Comparison of ENCODE assay signal across 10 mouse cellular contexts in genomic region chr7:16885905-16886304, GRCm38 (mm10). TPM values are rescaled to one million over a fixed set of nuclear protein-coding genes. Genes with fewer than 3 reads are reported as not detected.
DNase-seq lines count a peak whose midpoint lies in the region; ATAC-seq and TF ChIP-seq lines count a peak whose summit lies in the region.
"Had no signal": no experiment of that assay in that cellular context is flagged by ENCODE, and none has a peak within 500 bp of the region (broad histone marks: within the 10 kb centered on the region; RNA-seq: fewer than 3 reads in every experiment).

No protein-coding gene starts in this region.

- H3K27ac ChIP-seq in hindbrain, embryonic 10.5 days, result peak overlapping the region; percentile 53
- no peak overlapping the region for H3K27ac ChIP-seq in hindbrain, embryonic 16.5 days (ENCODE audit: low read depth, low read length)
- no peak overlapping the region for H3K27ac ChIP-seq in forebrain, embryonic 15.5 days (replicated peaks)
- H3K27ac ChIP-seq in liver, embryonic 15.5 days (replicated peaks), result no peak overlapping the region

- H3K4me3 ChIP-seq in hindbrain, embryonic 10.5 days, result peak overlapping the region; percentile 42
- no peak overlapping the region for H3K4me3 ChIP-seq in hindbrain, embryonic 16.5 days (ENCODE audit: low read length)
- peak overlapping the region; percentile 9; the same call in 1 of the 2 replicates for H3K4me3 ChIP-seq in G1E (ENCODE audit: low read depth, low read length)
- H3K4me3 ChIP-seq in forebrain, embryonic 15.5 days, result peak overlapping the region; percentile 35
- peak overlapping the region; percentile 36; the same call in 1 of the 2 replicates for H3K4me3 ChIP-seq in liver, embryonic 15.5 days (replicated peaks)

- no peak for DNase-seq in hindbrain, embryonic 10.5 days (ENCODE audit: low spot score)
- no peak for DNase-seq in G1E (ENCODE audit: low spot score)
- DNase-seq in urinary bladder, postnatal 25 days (ENCODE audit: low spot score), result no peak
- no peak for DNase-seq in gastrocnemius, postnatal 25 days
- DNase-seq: adrenal gland, postnatal 25 days had no signal

- no peak overlapping the region for H3K9ac ChIP-seq in hindbrain, embryonic 16.5 days (ENCODE audit: low read depth, low read length)
- no peak overlapping the region for H3K9ac ChIP-seq in forebrain, embryonic 15.5 days (replicated peaks)
- H3K9ac ChIP-seq in liver, embryonic 15.5 days, result no peak overlapping the region

- no peak for ATAC-seq in hindbrain, embryonic 16.5 days
- no peak for ATAC-seq in G1E (ENCODE audit: extremely low read depth, insufficient number of reproducible peaks, low FRiP score, poor library complexity, severe bottlenecking)
- ATAC-seq in forebrain, embryonic 15.5 days (replicated peaks), result no peak
- ATAC-seq in liver, embryonic 15.5 days (ENCODE audit: insufficient read depth), result no peak
- ATAC-seq in activated CD4-positive, CD25-positive, alpha-beta regulatory T cell, adult 4 months, result no peak
- ATAC-seq: CD4-positive, CD25-positive, alpha-beta regulatory T cell, adult 4 months had no signal

- peaks cover 71% of the 10 kb centered on the region for H3K36me3 ChIP-seq in hindbrain, embryonic 10.5 days
- H3K36me3 ChIP-seq in hindbrain, embryonic 16.5 days (ENCODE audit: control insufficient read depth, insufficient read depth, low read length), result peaks cover 20% of the 10 kb centered on the region
- no peaks in the 10 kb centered on the region for H3K36me3 ChIP-seq in G1E (replicated peaks)
- H3K36me3 ChIP-seq in forebrain, embryonic 15.5 days, result peaks cover 9% of the 10 kb centered on the region
- H3K36me3 ChIP-seq in liver, embryonic 15.5 days (replicated peaks), result 0 out of 2 replicates have a peak, but pooled peaks cover 6% of the 10 kb centered on the region

- H3K9me3 ChIP-seq in hindbrain, embryonic 10.5 days, result peaks cover 29% of the 10 kb centered on the region
- peaks cover 10% of the 10 kb centered on the region for H3K9me3 ChIP-seq in hindbrain, embryonic 16.5 days (ENCODE audit: control insufficient read depth, low read length)
- H3K9me3 ChIP-seq in G1E (replicated peaks), result peaks cover 24% of the 10 kb centered on the region
- peaks cover 4% of the 10 kb centered on the region; the same call in 1 of the 2 replicates for H3K9me3 ChIP-seq in forebrain, embryonic 15.5 days
- peaks cover 14% of the 10 kb centered on the region for H3K9me3 ChIP-seq in liver, embryonic 15.5 days (replicated peaks)

- TF ChIP-seq CTCF in G1E (IDR thresholded peaks at IDR 0.05; ENCODE audit: low read depth, low read length), result no peak

- WGBS in hindbrain, embryonic 10.5 days, result 43% methylated on average over 59 of the region's 59 CpGs
- 47% methylated on average over 58 of the region's 59 CpGs for WGBS in hindbrain, embryonic 16.5 days
- 46% methylated on average over 56 of the region's 59 CpGs for WGBS in forebrain, embryonic 15.5 days
- WGBS in liver, embryonic 15.5 days (ENCODE audit: insufficient replicate concordance), result 42% methylated on average over 58 of the region's 59 CpGs

- peaks cover 92% of the 10 kb centered on the region for H3K27me3 ChIP-seq in hindbrain, embryonic 10.5 days (ENCODE audit: insufficient read depth, poor library complexity, severe bottlenecking)
- peaks cover 22% of the 10 kb centered on the region for H3K27me3 ChIP-seq in hindbrain, embryonic 16.5 days (replicated peaks; ENCODE audit: control insufficient read depth, insufficient read depth, low read length)
- peaks cover 30% of the 10 kb centered on the region for H3K27me3 ChIP-seq in G1E (ENCODE audit: insufficient read depth, low read length)
- H3K27me3 ChIP-seq in forebrain, embryonic 15.5 days, result peaks cover 27% of the 10 kb centered on the region
- H3K27me3 ChIP-seq in liver, embryonic 15.5 days, result peaks cover 99% of the 10 kb centered on the region

- no peak overlapping the region for H3K4me2 ChIP-seq in hindbrain, embryonic 16.5 days (ENCODE audit: low read length)
- H3K4me2 ChIP-seq in forebrain, embryonic 15.5 days (replicated peaks), result no peak overlapping the region
- H3K4me2 ChIP-seq in liver, embryonic 15.5 days, result no peak overlapping the region

- peaks cover 37% of the 10 kb centered on the region for H3K4me1 ChIP-seq in hindbrain, embryonic 10.5 days (replicated peaks)
- H3K4me1 ChIP-seq in hindbrain, embryonic 16.5 days (ENCODE audit: control insufficient read depth, insufficient read depth, low read depth, low read length), result peaks cover 2% of the 10 kb centered on the region; the same call in 1 of the 2 replicates
- H3K4me1 ChIP-seq in G1E (ENCODE audit: insufficient read depth, low read depth, low read length), result no peaks in the 10 kb centered on the region
- peaks cover 2% of the 10 kb centered on the region for H3K4me1 ChIP-seq in forebrain, embryonic 15.5 days
- peaks cover 9% of the 10 kb centered on the region for H3K4me1 ChIP-seq in liver, embryonic 15.5 days (replicated peaks)

RNA-seq across cellular contexts. Expression of gene Gng8, which starts 5.7 kb away (rescaled TPM):
- polyA plus RNA-seq in hindbrain, embryonic 10.5 days (2016; fragmentation: Nextera tagmentation; extraction: Ambion mirVana), result 7.1 and 9.0 TPM in 2 replicates
- 1.5 and 1.6 TPM in 2 replicates for polyA plus RNA-seq in hindbrain, embryonic 16.5 days (2015; fragmentation: Nextera tagmentation; extraction: Ambion mirVana)
- not detected in 2 replicates for total RNA-seq in G1E (2014; fragmentation: Nextera tagmentation)
- total RNA-seq in G1E (2017), result 0.23 TPM in 1 of 2 replicates, not detected in the other
- polyA plus RNA-seq in G1E (2012), result not detected in 2 replicates
- 4.4 TPM in 2 replicates for polyA plus RNA-seq in forebrain, embryonic 15.5 days (2015; fragmentation: Nextera tagmentation; extraction: Ambion mirVana)
- 0.13 TPM in 2 replicates for polyA plus RNA-seq in liver, embryonic 15.5 days (2015; fragmentation: Nextera tagmentation; extraction: Ambion mirVana)
- total RNA-seq in gastrocnemius, postnatal 25 days (2021), result not detected
- polyA plus RNA-seq in activated CD4-positive, CD25-positive, alpha-beta regulatory T cell, adult 4 months (2017; shearing (Covaris generic)), result not detected
- polyA plus RNA-seq: CD4-positive, CD25-positive, alpha-beta regulatory T cell, adult 4 months had no signal

RNA-seq across cellular contexts. Expression of gene Dact3, which starts 10.8 kb away (rescaled TPM):
- 3.2 and 4.9 TPM in 2 replicates for polyA plus RNA-seq in hindbrain, embryonic 10.5 days (2016; fragmentation: Nextera tagmentation; extraction: Ambion mirVana)
- 2.9 and 3.5 TPM in 2 replicates for polyA plus RNA-seq in hindbrain, embryonic 16.5 days (2015; fragmentation: Nextera tagmentation; extraction: Ambion mirVana)
- total RNA-seq in G1E (2014; fragmentation: Nextera tagmentation), result 0.30 TPM in 1 of 2 replicates, not detected in the other
- total RNA-seq in G1E (2017), result 0.05 and 0.12 TPM in 2 replicates
- 0.28 and 0.30 TPM in 2 replicates for polyA plus RNA-seq in G1E (2012)
- polyA plus RNA-seq in forebrain, embryonic 15.5 days (2015; fragmentation: Nextera tagmentation; extraction: Ambion mirVana), result 3.3 and 3.4 TPM in 2 replicates
- polyA plus RNA-seq in liver, embryonic 15.5 days (2015; fragmentation: Nextera tagmentation; extraction: Ambion mirVana), result 0.14 and 0.17 TPM in 2 replicates
- 1 to 10 TPM; 1.9 to 2.3 TPM for total RNA-seq in gastrocnemius, postnatal 25 days (2021)
- polyA plus RNA-seq in activated CD4-positive, CD25-positive, alpha-beta regulatory T cell, adult 4 months (2017; shearing (Covaris generic)), result not detected
- polyA plus RNA-seq: CD4-positive, CD25-positive, alpha-beta regulatory T cell, adult 4 months had no signal

RNA-seq across cellular contexts. Expression of gene Ptgir, which starts 20.4 kb away (rescaled TPM):
- 0.77 and 1.5 TPM in 2 replicates for polyA plus RNA-seq in hindbrain, embryonic 10.5 days (2016; fragmentation: Nextera tagmentation; extraction: Ambion mirVana)
- 0.14 and 0.26 TPM in 2 replicates for polyA plus RNA-seq in hindbrain, embryonic 16.5 days (2015; fragmentation: Nextera tagmentation; extraction: Ambion mirVana)
- total RNA-seq in G1E (2014; fragmentation: Nextera tagmentation), result not detected in 2 replicates
- 3.1 and 3.5 TPM in 2 replicates for total RNA-seq in G1E (2017)
- polyA plus RNA-seq in G1E (2012), result 0.05 and 0.07 TPM in 2 replicates
- 0.13 and 0.29 TPM in 2 replicates for polyA plus RNA-seq in forebrain, embryonic 15.5 days (2015; fragmentation: Nextera tagmentation; extraction: Ambion mirVana)
- 1.2 TPM in 2 replicates for polyA plus RNA-seq in liver, embryonic 15.5 days (2015; fragmentation: Nextera tagmentation; extraction: Ambion mirVana)
- total RNA-seq in gastrocnemius, postnatal 25 days (2021), result 1 to 10 TPM in 1 of 2 experiments, under 1 TPM in 1; 0.97 to 1.3 TPM
- 10 to 100 TPM; 11.8 to 13.2 TPM for polyA plus RNA-seq in activated CD4-positive, CD25-positive, alpha-beta regulatory T cell, adult 4 months (2017; shearing (Covaris generic))

RNA-seq across cellular contexts. Expression of gene Calm3, which starts 38.0 kb away (rescaled TPM):
- 170 and 245 TPM in 2 replicates for polyA plus RNA-seq in hindbrain, embryonic 10.5 days (2016; fragmentation: Nextera tagmentation; extraction: Ambion mirVana)
- polyA plus RNA-seq in hindbrain, embryonic 16.5 days (2015; fragmentation: Nextera tagmentation; extraction: Ambion mirVana), result 419 and 442 TPM in 2 replicates
- total RNA-seq in G1E (2014; fragmentation: Nextera tagmentation) (157 and 166 TPM in 2 replicates), G1E (2017) (313 and 344 TPM in 2 replicates)
- polyA plus RNA-seq in G1E (2012), result 792 and 815 TPM in 2 replicates
- polyA plus RNA-seq in forebrain, embryonic 15.5 days (2015; fragmentation: Nextera tagmentation; extraction: Ambion mirVana), result 291 and 305 TPM in 2 replicates
- 79.0 and 83.9 TPM in 2 replicates for polyA plus RNA-seq in liver, embryonic 15.5 days (2015; fragmentation: Nextera tagmentation; extraction: Ambion mirVana)
- 100 to 1,000 TPM; 257 to 291 TPM for total RNA-seq in gastrocnemius, postnatal 25 days (2021)
- polyA plus RNA-seq in activated CD4-positive, CD25-positive, alpha-beta regulatory T cell, adult 4 months (2017; shearing (Covaris generic)), result 100 to 1,000 TPM; 106 to 159 TPM

RNA-seq across cellular contexts. Expression of gene Prkd2, which starts 43.2 kb away (rescaled TPM):
- polyA plus RNA-seq in hindbrain, embryonic 10.5 days (2016; fragmentation: Nextera tagmentation; extraction: Ambion mirVana), result 11.2 and 12.6 TPM in 2 replicates
- polyA plus RNA-seq in hindbrain, embryonic 16.5 days (2015; fragmentation: Nextera tagmentation; extraction: Ambion mirVana), result 5.2 and 6.5 TPM in 2 replicates
- total RNA-seq in G1E (2014; fragmentation: Nextera tagmentation), result 23.6 and 28.7 TPM in 2 replicates
- 3.9 and 4.4 TPM in 2 replicates for total RNA-seq in G1E (2017)
- 13.6 and 22.4 TPM in 2 replicates for polyA plus RNA-seq in G1E (2012)
- polyA plus RNA-seq in forebrain, embryonic 15.5 days (2015; fragmentation: Nextera tagmentation; extraction: Ambion mirVana), result 7.0 and 8.0 TPM in 2 replicates
- polyA plus RNA-seq in liver, embryonic 15.5 days (2015; fragmentation: Nextera tagmentation; extraction: Ambion mirVana), result 3.2 and 3.8 TPM in 2 replicates
- 1 to 10 TPM; 5.0 to 5.3 TPM for total RNA-seq in gastrocnemius, postnatal 25 days (2021)
- 10 to 100 TPM; 45.7 to 47.6 TPM for polyA plus RNA-seq in activated CD4-positive, CD25-positive, alpha-beta regulatory T cell, adult 4 months (2017; shearing (Covaris generic))
